Mouse (Mus musculus) E14TG2a.4 (cell line): Measurements from ENCODE around the gene Bud31.

ENCODE experiments used
- H3K27me3 ChIP-seq: 2 replicates; pipeline ENCODE4 v1.6.1; 2014; ENCODE audit warnings: low read length, control low read depth; ENCODE audit not compliant: insufficient read depth
- H3K36me3 ChIP-seq: 2 replicates; pipeline ENCODE4 v1.6.1; 2014; ENCODE audit warnings: low read length, control low read depth; ENCODE audit not compliant: insufficient read depth
- H3K4me1 ChIP-seq: replicated peaks from 2 replicates; pipeline ENCODE4 v1.6.1; 2014; ENCODE audit warnings: low read depth, low read length, control low read depth
- H3K4me3 ChIP-seq: replicated peaks from 2 replicates; pipeline ENCODE4 v1.5.1; 2014; ENCODE audit warnings: mild to moderate bottlenecking, low read length
- H3K9me3 ChIP-seq: 2 replicates; pipeline ENCODE4 v1.6.1; 2014; ENCODE audit warnings: low read length, control low read depth
- CTCF ChIP-seq: conservative IDR thresholded peaks from 2 replicates; pipeline ENCODE4 v1.5.1; 2014; ENCODE audit warnings: low read length
- NANOG ChIP-seq: IDR thresholded peaks from 2 replicates; pipeline ENCODE4 v1.6.1; 2014; ENCODE audit warnings: borderline replicate concordance, low read length, mixed read lengths
- POU5F1 ChIP-seq: IDR thresholded peaks from 2 replicates; pipeline ENCODE4 v1.6.1; 2014; ENCODE audit warnings: low read length, borderline replicate concordance

Bud31 gene

GRCm38 (mm10) chr5:145112566-145112965, 27.6 kb upstream of the Bud31 start:
- Histone ChIP-seq H3K9me3 (no peaks in the 10 kb centered on the region), H3K4me1 (peaks cover 50% of the 10 kb centered on the region), H3K27me3 (peaks cover 9% of the 10 kb centered on the region), H3K36me3 (peaks cover 32% of the 10 kb centered on the region), H3K4me3 (no peak overlapping the region)
- TF ChIP-seq POU5F1 (no peak), CTCF (no peak), NANOG (no peak)

- no peaks in the 10 kb centered on the region for H3K9me3 ChIP-seq
- peaks cover 9% of the 10 kb centered on the region for H3K27me3 ChIP-seq
- TF ChIP-seq NANOG (no peak), POU5F1 (no peak), CTCF (no peak)
Measured at GRCm38 (mm10) chr5:145113416-145113815, 26.7 kb upstream of the Bud31 start.

GRCm38 (mm10) chr5:145114071-145114605, 26.0 kb upstream of the Bud31 start, which contains the start of gene Arpc1b:
TSS of gene Arpc1b (plus strand) at chr5:145114215.
- Histone ChIP-seq H3K4me3 (peak within 1 kb of the TSS; percentile 89), H3K4me1 (peaks cover 62% of the 10 kb centered on the region), H3K36me3 (peaks cover 20% of the 10 kb centered on the region), H3K9me3 (no peaks in the 10 kb centered on the region), H3K27me3 (peaks cover 9% of the 10 kb centered on the region)
- TF ChIP-seq CTCF, result no peak
- no peak for TF ChIP-seq NANOG
- TF ChIP-seq POU5F1, result no peak

More at GRCm38 (mm10) chr5:145113416-145113815, 26.7 kb upstream of the Bud31 start:
- H3K4me3 ChIP-seq, result peak overlapping the region; percentile 89
- peaks cover 57% of the 10 kb centered on the region for H3K4me1 ChIP-seq
- H3K36me3 ChIP-seq, result peaks cover 25% of the 10 kb centered on the region

GRCm38 (mm10) chr5:145114606-145115473, 25.3 kb upstream of the Bud31 start:
- TF ChIP-seq NANOG (no peak), CTCF (no peak), POU5F1 (no peak)
- H3K4me1 ChIP-seq, result peaks cover 64% of the 10 kb centered on the region
- peaks cover 13% of the 10 kb centered on the region for H3K36me3 ChIP-seq

GRCm38 (mm10) chr5:145115736-145116135, 24.4 kb upstream of the Bud31 start:
- Histone ChIP-seq H3K4me1 (peaks cover 64% of the 10 kb centered on the region), H3K27me3 (peaks cover 9% of the 10 kb centered on the region), H3K9me3 (no peaks in the 10 kb centered on the region), H3K36me3 (peaks cover 10% of the 10 kb centered on the region), H3K4me3 (no peak overlapping the region; the same call in 1 of the 2 replicates)
- TF ChIP-seq POU5F1 (no peak), NANOG (no peak)

More at GRCm38 (mm10) chr5:145114606-145115473, 25.3 kb upstream of the Bud31 start:
- H3K27me3 ChIP-seq, result peaks cover 9% of the 10 kb centered on the region
- H3K9me3 ChIP-seq, result no peaks in the 10 kb centered on the region
- H3K4me3 ChIP-seq, result peak overlapping the region; percentile 89

- H3K4me1 ChIP-seq, result peaks cover 69% of the 10 kb centered on the region
- peaks cover 9% of the 10 kb centered on the region for H3K27me3 ChIP-seq
- H3K4me3 ChIP-seq, result no peak overlapping the region; the same call in 1 of the 2 replicates
- H3K9me3 ChIP-seq, result no peaks in the 10 kb centered on the region
- no peak for TF ChIP-seq CTCF
- no peak for TF ChIP-seq POU5F1
- TF ChIP-seq NANOG, result no peak
- peaks cover 13% of the 10 kb centered on the region for H3K36me3 ChIP-seq
Measured at GRCm38 (mm10) chr5:145116316-145116715, 23.8 kb upstream of the Bud31 start.

GRCm38 (mm10) chr5:145116916-145117315, 23.2 kb upstream of the Bud31 start:
- Histone ChIP-seq H3K4me1 (peaks cover 74% of the 10 kb centered on the region), H3K4me3 (peak overlapping the region; percentile 7; the same call in 1 of the 2 replicates), H3K9me3 (no peaks in the 10 kb centered on the region), H3K36me3 (peaks cover 19% of the 10 kb centered on the region), H3K27me3 (peaks cover 9% of the 10 kb centered on the region)
- TF ChIP-seq POU5F1 (no peak), CTCF (peak; percentile 82), NANOG (no peak)

GRCm38 (mm10) chr5:145118005-145118404, 22.2 kb upstream of the Bud31 start:
- Histone ChIP-seq H3K4me1 (peaks cover 74% of the 10 kb centered on the region), H3K36me3 (peaks cover 30% of the 10 kb centered on the region), H3K4me3 (no peak overlapping the region), H3K27me3 (peaks cover 9% of the 10 kb centered on the region), H3K9me3 (no peaks in the 10 kb centered on the region)
- TF ChIP-seq POU5F1, result no peak
- no peak for TF ChIP-seq CTCF
- no peak for TF ChIP-seq NANOG

- H3K36me3 ChIP-seq, result peaks cover 35% of the 10 kb centered on the region
- H3K27me3 ChIP-seq, result peaks cover 9% of the 10 kb centered on the region
- no peak for TF ChIP-seq POU5F1
- TF ChIP-seq NANOG, result no peak
- no peaks in the 10 kb centered on the region; the same call in 1 of the 2 replicates for H3K9me3 ChIP-seq
- peaks cover 76% of the 10 kb centered on the region for H3K4me1 ChIP-seq
- no peak overlapping the region for H3K4me3 ChIP-seq
Measured at GRCm38 (mm10) chr5:145118461-145118860, 21.7 kb upstream of the Bud31 start.
